Mouse (Mus musculus): ENCODE results near the gene Kmt2b.
A peak's percentile ranks its signal among the peaks of the same experiment; 100 is the strongest.

Gene Kmt2b

GRCm38 (mm10) chr7:30533941-30534632 is 54.4 kb downstream of the Kmt2b start:
- DNase-seq = peak; percentile 48

- no peak for DNase-seq
Measured at GRCm38 (mm10) chr7:30532931-30533330, 55.6 kb downstream of the Kmt2b start.

- no peak for DNase-seq
Measured at GRCm38 (mm10) chr7:30531291-30531815, 57.2 kb downstream of the Kmt2b start.

GRCm38 (mm10) chr7:30526981-30527380 is 61.5 kb downstream of the Kmt2b start:
- no peak for DNase-seq

GRCm38 (mm10) chr7:30526399-30526798 is 62.1 kb downstream of the Kmt2b start:
- no peak for DNase-seq

GRCm38 (mm10) chr7:30525954-30526353 is 62.6 kb downstream of the Kmt2b start:
- DNase-seq = no peak

- DNase-seq = no peak
Measured at GRCm38 (mm10) chr7:30524487-30524886, 64.0 kb downstream of the Kmt2b start.

- no peak for DNase-seq
Measured at GRCm38 (mm10) chr7:30522871-30523270, 65.7 kb downstream of the Kmt2b start.

GRCm38 (mm10) chr7:30520856-30521255 is 67.7 kb downstream of the Kmt2b start:
- DNase-seq = peak; percentile 48

GRCm38 (mm10) chr7:30520396-30520795 is 68.1 kb downstream of the Kmt2b start:
- DNase-seq = peak; percentile 33

Data from cerebellum, adult 8-10 months (tissue).